Mouse (Mus musculus): ENCODE results near the gene Pdpr. TPM values are rescaled to one million over a fixed set of nuclear protein-coding genes. Genes with fewer than 3 reads are reported as not detected.

Pdpr gene
- total RNA-seq (2023): 23.3 TPM

DNA sequence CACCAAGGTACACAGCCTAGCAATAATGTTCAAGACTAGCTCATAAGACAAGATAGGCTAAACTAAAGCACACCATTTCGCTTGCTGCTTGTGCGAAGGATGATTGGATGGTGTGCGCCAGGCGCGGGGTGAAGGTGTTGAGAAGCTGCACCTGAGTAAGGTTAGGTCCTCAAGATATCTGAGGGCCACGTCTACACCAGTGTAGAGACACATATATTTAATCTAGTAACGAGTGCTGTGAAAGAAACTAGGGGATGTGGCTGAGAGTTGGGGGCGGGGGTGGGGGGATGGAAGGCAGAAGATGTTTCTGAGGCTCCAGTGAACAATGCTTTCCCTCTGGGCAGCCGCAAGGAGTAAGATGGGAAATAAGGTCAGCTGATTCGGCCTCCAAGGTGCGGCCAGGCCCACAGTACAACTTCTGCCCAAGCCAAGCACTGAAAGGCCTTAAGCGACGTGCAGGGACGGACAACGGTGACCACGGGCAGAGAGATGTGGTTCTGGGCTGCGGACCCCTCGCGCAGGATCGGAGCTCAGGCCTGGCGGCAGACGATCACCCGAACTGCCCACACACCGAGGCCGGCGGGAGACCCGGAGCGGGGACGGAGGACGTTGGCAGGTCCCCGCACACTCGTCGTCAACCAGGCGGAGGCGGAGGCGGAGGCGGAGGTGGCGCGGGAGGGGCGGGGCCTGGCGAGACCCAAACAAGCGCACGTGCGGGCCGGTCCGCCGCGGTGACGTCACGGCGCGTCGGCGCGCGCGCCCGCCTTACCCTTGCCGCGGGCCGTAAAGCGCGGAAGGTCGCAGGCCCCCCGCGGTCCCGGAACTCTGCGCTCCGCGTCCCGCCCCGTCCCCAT, at the start of gene Pdpr:
Gene Pdpr (plus strand): TSS at position 766 of the 854 bp plus-strand sequence.

GRCm38 (mm10) chr8:111056158-111056663, 38.2 kb upstream of the Pdpr start, which contains the start of gene Exosc6:
Gene Exosc6 (plus strand): TSS chr8:111056339.

GRCm38 (mm10) chr8:111092326-111092725, 2.1 kb upstream of the Pdpr start, which contains the start of gene Clec18a:
Gene Clec18a (minus strand): TSS chr8:111092426.

Other genes starting within 250 kb of the Pdpr start
- gene Cog4, start 248.0 kb upstream of the Pdpr start, total RNA-seq (2023): 59.5 TPM
- gene Sf3b3, start 247.8 kb upstream of the Pdpr start, total RNA-seq (2023): 184 TPM
- 9.9 TPM for gene Fuk, start 192.1 kb upstream of the Pdpr start, total RNA-seq (2023)
- 9.8 TPM for gene St3gal2, start 174.7 kb upstream of the Pdpr start, total RNA-seq (2023)
- gene Ddx19a, start 96.8 kb upstream of the Pdpr start, total RNA-seq (2023): 66.5 TPM
- gene Ddx19b, start 62.9 kb upstream of the Pdpr start, total RNA-seq (2023): 20.0 TPM
- gene Aars, start 61.5 kb upstream of the Pdpr start, total RNA-seq (2023): 57.6 TPM
- gene Exosc6, start 38.3 kb upstream of the Pdpr start, total RNA-seq (2023): 13.5 TPM
- gene Clec18a, start 2.2 kb upstream of the Pdpr start, total RNA-seq (2023): not detected
- 63.2 TPM for gene Glg1, start 164.6 kb downstream of the Pdpr start, total RNA-seq (2023)
- 26.7 TPM for gene Rfwd3, start 205.6 kb downstream of the Pdpr start, total RNA-seq (2023)
- gene Mlkl, start 243.5 kb downstream of the Pdpr start, total RNA-seq (2023): not detected

Data from CD4-positive naive resting alpha-beta T cell, adult 76 days (primary cell).